Mouse (Mus musculus) megakaryocyte-erythroid progenitor cell, adult 5-6 weeks (primary cell): ENCODE data around the gene Hmgn2. TPM values are rescaled to one million over a fixed set of nuclear protein-coding genes. Genes with fewer than 3 reads are reported as not detected.
A peak's percentile ranks its signal among the peaks of the same experiment; 100 is the strongest.
"Not testable (repeated sequence)": the region's sequence is repeated elsewhere in the genome, so short reads cannot be mapped to it uniquely, and the experiment has no call there.

Experiments
- ATAC-seq: replicated peaks from 2 replicates; pipeline ENCODE4 v1.8.0; 2016; ENCODE audit warnings: mild to moderate bottlenecking, inconsistent platforms; ENCODE audit not compliant: severe bottlenecking, poor library complexity, low FRiP score, low TSS enrichment
- total RNA-seq, 2 experiments: library from RNA; stranded (forward) in 1 of 2; stranded (reverse) in 1 of 2; fragments of 200-1000, 215-1000 nt in 1 of 2; fragments of >200 nt in 1 of 2; fragmentation: Nextera tagmentation in 1 of 2; gene quantifications; 2 replicates each; pipeline ENCODE4 v1.2.3; 2014 to 2017

Gene Hmgn2
- total RNA-seq (2014; fragmentation: Nextera tagmentation) (542 and 559 TPM in 2 replicates), total RNA-seq (2017) (268 and 336 TPM in 2 replicates)

DNA sequence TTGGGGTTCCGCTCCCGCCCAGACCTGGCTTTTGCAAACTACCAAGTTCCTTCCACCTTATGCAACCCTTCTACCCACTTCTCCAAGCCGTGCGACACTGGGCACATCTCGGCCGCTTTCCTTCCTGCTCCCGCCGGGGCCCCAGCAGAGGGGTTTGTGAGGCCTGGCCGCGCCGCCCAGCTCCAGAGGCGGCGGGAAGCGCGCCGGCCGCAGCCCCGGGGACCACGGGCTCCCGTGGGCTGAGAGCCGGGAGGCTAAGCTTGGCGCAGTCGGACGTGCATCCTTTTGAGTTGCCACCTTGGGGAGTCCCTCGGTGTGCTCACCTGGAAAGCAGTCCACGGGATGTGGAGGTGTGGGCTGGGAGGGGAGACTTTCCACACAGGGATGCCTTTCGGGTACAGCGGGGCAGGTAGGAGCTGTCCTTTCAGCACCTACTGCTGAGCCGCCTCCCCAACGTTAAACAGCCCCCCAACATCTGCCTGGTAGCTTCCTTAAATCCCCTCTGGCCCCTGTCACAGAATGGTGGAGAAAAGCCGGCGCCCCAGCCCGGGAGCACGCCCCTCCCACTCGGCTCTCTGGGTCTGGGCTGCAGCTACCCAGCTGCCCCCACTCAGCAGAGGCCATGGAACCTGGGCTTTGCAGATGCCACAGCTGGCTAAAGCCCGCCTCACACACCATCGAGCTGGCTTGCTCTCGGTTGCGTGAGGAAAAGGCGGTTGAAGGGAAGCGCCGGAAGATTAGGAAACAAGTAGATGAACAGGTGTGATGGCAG is at the start of gene Hmgn2:
Gene Hmgn2, minus strand, starts transcription at position 501 of the 772 bp plus-strand sequence.
- peak; percentile 50 for ATAC-seq

DNA sequence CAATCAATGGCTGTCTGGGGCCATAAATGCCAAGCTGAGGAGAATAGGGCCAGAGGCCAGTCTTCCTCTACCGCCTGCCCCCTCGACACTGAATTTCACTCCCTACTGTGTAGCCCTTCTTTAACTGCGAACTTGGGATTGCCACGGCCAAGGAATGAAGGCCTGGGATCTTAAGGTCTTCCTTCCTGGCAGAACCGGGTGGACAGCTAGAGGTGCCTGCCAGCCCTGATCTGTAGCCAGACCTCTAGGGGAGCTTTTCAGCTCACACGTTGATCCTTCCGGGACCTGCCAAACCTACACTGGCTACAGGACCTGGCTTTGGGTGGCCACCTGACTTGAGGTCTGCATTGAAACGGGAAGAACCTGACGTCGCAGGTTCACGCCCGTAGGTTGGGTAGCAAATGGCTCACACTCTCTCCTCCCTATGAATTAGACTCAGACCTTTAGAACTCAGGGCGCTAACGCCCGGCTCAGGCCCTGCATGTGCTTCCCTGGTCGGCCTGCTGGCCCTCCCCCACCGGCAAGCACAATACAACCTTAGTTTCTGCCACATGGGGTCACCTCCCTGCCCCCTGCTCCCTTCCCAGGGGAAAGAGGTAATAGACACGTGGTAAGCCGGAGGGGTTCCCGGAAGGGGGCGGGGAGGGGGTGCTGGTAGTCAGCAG is 48.9 kb upstream of the Hmgn2 start:
- ATAC-seq: no peak

DNA sequence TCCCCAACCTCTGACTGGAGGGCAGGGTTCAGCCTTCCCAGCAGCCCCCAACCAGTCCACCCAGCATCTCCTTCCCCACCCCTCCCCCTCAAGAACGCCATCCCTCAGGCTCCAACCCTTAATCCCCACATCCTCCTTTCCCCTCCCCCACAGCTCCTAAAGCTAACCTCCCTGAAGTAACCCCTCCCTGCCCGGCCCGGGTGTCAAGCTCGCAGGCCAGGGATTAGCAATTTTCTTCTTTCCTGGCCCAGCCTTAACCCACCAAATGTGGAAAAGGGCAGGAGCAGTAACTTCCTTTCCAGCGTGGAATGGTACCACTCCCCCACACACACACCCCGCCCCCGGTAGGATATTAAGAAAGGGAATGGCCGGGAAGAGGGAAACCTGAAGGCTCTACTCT is 48.3 kb upstream of the Hmgn2 start:
- no peak for ATAC-seq

DNA sequence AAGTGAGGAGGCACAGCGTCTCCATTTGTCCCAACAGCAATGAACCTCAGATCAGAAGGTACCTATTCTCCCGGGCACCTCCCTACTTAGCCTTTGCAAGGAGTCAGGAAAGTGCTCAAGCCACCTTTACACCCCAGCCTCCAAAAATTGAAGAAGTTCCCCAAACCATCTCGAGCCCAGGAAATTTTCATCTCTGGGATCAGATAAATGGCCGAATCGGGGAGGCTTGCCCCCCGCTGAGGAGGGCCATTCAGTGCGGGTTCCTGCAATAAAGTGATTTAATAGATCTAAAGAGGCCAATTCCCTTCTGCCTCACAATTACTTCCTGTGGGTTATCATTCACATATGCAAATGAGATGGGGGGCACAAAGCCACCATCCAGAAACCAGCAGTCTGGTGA is 47.8 kb upstream of the Hmgn2 start:
- no peak for ATAC-seq

DNA sequence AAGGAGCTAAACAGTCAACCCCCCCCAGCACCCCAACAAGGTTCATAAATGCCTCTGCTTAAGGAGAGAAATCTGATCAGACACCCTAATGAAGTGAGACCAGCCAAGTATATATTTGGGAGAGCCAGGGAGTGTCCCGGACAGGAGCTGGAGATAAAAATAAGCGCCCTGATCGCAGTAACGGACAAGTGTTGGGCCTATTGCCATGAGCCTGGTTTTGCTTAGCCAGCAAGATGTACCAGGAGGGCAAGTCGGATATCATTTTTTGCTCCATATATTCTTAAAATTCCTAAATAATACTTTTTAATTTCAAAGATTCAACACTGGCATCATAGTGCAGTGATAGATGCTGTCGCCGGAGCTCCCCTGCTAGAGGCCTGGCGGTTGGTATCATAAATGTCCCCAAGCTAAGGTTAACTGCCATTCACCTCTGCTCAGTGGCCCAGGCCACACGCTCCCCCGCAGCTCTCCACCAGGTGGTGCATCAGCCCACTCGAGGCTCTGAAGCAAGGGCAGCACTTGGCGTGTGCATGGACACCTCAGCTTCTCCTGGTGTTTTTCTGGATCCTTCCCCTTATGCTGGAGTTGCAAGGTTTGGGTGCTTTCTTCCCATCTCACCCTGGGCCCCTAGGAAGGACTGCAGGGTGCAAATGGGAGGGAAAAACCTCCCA is 44.5 kb upstream of the Hmgn2 start:
- ATAC-seq: peak; percentile 62; the same call in 1 of the 2 replicates

DNA sequence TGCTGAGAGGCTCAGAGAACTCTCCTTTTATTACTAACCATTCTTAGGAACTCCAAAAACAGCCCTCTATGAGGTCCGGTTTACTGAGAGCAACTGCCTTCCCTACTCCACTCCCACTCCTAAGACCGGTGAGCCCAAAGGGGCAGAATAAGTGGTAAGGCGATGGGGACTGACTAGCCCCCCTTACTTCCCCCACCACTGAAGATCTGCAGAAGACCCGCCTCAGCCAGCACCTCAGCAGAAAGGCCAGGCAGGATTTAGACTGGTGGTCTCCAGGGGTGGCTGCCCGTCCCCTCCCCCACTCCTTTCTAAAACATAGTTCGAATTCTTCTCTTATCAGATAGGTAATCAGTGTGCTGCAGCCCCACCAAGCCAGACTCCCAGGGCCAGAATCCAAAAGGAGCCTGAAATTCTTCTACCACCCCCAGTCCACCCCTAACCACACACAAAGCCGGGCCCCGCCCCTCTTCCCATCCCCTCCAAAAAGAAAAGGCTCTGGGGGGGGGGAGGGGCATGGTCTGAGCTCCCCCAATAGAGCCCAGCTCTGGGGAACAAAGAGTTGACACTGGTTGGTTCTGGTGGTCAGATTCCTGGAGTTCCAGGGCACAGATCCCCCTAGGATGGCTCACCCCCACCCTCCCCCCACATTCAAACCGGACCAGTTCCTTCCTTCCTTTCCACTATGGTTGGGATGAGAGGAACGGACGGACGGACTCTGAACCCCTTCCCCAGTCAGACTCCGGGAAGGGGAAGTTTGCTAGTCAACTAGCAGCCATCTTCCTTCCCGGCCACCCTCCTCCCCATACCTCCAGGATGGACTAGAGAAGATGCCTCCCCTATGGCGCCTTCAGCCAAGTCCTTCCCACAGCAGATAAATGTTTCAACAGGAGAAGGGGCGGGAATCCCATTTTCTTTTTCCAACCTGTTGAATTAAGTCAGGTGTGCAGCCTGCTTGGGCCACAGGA is 43.3 kb upstream of the Hmgn2 start:
- no peak for ATAC-seq

DNA sequence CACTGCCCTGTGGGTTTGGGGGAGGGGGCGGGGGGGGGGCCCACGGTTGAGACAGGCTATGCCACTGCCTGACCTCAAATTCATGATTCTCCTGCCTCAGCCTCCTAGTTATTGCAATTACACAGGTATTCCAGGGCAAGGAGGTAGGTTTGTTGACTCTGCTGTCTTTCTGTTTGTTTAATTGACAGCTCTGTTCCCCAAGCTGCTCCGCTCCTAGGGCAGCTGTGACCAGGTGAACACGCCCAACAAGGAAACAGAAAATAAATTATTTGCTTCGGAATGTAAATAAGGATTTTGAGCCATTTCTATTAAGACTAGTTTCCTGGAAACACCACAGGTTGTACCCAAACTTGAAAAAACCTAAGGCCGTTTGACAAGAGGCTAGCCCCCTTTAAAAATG is 41.3 kb upstream of the Hmgn2 start:
- ATAC-seq: no peak

DNA sequence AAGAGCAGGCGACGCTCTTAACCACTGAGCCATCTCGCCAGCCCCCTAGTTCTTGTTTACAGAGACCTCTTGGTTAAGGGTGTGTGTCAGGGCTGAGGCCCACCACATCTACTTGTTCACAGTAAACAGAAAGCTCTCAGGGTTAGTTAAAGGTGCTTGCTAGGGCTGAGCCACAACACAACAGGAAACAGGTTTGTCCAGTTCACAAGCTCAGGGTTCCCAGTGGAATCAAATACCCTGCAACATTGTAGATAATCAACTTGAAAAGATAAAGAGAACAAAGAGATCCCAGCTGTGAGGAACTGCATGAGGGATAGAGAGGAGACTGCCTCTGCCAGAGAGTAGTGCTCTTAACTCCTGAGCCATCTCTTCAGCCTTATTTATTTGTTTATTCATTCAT is 38.4 kb upstream of the Hmgn2 start:
- ATAC-seq: no peak

DNA sequence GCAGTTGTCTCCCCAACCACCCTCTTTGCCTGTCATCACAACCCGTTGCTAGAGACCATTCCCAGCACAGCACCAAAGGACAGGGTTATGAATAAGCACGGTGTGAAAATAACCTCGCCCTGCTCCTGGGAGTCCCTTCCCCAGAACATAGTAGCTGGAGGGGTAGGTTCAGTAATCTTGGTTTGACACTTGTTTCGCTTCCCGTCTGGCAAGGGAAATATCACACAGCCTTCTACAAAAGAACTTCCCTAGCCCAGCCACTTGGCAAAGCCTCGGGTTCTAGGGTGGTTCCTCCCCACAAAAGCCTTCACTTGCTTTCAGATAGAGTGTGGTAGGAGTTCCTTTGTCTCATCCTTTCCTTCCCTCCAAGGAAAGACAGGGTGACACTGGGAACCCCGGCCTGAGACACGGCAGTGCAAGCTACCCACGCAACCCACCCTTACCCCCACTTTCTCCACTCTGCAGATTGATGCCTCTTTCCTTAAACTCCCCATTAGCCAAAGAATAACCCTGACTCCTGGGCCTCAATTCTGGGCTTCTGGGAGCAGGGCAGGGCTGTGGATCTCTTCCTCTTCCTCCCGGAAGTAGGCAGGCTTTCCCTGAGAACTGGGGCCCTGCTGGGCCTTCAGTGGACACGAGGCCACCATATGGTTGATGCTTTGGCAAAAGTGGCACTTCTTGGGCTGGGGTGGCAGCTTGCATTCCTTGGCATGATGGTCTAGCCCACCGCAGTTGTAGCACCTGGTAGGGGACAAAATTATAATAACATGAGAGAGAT is 37.3 kb upstream of the Hmgn2 start:
- no peak for ATAC-seq

DNA sequence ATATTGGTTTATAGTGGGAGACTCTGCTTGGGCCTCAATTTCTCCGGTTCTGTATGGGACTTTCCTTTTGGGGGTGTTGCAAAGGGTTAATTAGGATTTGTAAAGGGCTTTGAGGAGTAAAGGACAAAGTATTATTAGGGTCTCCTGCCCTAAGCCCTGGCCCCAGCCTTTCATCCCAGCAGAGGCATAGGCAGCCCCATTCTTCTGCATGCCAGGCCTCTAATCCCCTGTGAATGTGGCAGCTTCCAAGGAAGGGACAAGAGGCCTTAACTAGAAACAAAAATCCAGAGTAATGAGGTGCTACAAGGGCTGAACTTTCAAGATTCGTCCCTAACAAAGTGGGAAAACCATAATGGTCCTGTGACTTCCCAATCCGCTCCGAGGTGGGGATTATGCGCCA is 34.5 kb upstream of the Hmgn2 start:
- ATAC-seq: no peak

DNA sequence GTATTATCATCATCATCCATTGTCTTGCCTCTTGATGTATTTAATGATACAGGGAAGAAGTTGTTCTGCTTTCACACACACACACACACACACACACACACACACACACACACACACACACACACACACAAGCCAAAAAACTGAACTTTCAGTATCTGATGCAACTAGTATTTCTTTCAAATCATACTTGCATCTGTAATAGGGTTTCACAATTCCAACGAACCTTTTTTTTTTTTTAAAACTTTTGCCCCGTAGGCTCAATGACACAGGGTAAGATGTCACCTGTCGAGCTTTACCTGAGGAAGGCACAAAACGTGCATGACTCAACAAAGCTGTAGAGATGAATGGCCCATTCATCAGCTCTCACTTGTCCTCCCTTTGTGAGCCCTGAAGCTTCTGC is 33.8 kb upstream of the Hmgn2 start:
- no peak for ATAC-seq

DNA sequence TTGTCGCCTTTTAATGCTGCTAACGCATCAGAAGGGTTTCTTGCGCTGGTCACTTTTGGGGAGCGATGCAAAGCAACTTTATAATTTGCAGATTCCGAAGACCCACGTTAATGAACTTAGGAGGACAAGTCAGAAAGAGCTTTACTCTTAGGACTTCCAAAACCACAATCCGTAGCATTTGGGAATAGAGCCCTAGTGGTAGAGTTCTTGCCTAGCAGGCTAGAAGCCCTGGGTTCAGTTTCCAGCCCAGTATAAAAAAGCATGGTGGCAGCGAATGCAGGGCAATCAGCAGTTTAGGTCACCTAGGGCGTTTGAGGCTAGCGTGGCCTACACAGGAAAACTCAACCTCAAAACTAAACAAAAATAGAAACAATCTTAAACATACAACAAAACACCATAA is 33.3 kb upstream of the Hmgn2 start:
- ATAC-seq: no peak

DNA sequence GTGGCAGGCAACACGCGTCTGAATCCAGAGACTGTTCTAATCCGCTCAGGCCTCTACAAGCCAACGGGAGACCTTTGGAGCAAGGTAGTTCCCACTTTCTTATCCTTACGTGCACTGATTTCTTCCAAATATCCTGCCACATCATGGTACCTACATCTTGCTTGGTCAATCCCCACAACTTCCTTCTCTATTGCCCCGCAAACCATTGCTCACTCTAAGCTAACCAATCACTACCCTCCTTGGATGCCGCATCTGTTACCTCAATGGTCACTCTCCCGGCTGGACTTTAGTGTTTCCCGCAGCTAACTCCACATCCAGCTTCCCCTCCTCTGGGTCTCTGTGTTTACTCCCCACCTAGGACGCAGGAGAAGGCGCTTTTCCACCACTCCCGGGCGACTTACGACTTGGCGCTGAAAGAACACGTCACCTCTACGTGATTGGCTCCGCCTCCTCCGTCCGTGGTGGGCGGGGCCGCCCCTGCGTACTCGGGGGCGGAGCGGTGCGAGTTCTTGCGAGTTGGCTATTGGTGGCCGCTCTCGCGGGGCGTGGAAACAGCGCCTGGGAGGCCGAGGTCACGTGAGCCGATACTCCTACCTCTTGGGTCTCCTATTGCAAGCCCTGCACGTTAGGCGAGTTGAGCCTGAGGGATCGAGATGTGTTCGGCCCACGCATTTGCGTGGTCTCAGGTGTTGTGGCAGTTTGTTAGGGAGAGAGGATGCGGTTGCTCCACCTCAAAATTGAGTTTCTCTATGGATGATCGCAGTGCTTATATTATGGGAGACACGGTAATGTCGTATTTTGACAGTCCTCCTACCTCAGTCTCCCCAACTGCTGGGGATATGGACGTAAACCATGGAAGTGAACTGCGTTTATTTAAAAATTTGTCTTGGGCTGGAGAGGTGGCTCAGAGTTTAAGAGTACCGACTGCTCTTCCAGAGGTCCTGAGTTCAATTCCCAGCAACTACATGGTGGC is 32.3 kb upstream of the Hmgn2 start, which contains the start of gene Dhdds:
Gene Dhdds, minus strand, starts transcription at position 453 of the 973 bp plus-strand sequence.
- ATAC-seq: peak; percentile 99

DNA sequence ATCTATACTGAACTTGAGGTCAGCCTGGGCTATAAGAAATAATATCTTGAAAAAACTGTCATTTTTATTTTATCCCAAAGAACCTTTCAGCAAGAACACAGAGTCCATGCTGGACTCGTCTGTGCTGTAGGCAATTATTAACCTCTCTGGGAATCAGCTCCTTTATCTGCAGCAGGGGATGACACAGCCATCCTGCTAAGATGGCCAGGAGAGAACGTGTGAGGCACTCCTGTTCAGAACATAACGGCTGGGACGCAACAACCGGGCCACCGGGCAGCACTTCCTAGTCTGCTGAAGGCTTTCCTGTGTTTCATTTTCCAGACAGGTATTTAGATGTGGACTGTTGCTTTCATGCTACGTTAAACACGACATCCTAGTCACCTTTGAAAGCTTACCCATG is 26.2 kb upstream of the Hmgn2 start:
- ATAC-seq: no peak

DNA sequence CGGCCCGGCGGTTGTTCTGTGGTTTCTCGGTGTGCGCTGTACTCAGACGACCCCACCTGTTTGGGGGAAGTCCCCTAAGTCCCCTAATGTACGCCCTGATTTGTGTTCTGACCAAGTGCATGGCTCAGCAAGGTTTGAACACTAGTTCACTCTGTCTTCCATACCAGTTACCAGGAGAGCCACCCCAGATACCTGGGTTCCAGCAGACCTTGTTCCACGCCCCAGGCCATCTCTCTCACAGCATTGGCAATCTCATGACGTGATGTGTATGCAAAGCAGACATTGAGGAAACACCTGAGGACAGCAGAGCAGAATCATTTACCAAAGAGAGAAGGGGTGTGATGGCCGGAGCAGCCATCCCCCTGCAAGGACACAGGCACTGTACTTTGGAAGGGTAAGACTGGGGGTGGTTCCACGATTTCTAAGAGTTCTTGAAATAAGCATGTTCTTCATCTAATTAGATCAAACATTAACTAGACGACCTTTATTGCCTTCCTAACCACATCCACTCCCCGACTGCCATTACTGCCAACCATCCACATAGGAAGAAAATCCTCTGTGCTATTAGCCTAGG is 22.7 kb upstream of the Hmgn2 start:
- ATAC-seq: no peak

DNA sequence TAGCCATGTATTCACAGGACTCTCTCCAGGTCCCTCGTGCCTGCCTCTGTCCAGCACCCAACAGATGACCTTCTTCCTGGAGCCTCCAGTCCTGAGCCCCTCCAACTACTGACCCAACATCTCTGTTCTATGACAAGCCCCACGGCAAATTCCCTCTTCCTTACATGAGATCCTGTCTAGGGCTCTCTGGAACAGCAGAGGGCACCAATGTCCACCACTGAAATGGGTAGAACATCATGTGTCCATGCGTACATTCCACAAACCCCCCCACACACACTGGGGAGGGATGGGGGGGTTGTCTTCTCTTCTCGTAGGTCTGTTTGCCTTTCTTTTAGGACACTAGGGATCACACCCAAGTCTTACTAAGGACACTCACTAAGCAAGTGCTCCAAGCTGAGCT is 21.6 kb upstream of the Hmgn2 start:
- ATAC-seq: no peak

DNA sequence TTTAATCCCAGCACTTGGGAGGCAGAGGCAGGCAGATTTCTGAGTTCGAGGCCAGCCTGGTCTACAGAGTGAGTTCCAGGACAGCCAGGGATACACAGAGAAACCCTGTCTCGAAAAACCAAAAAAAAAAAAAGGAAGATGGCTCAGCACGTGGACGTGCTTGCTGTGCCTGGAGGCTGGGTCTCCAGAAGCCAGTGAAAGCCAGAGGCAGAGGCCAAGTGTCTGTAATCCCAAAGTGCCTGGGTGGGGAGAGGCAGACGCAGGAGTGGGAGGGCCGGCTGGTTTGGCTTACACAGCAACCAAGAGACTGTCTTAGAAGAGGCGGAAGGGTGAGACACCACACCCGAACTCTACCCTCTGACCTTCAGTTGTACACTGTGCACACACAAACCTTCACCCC is 19.8 kb upstream of the Hmgn2 start:
- not testable (repeated sequence) for ATAC-seq
